Mouse (Mus musculus) heart, adult 2 months (tissue): ENCODE measurements around the gene Oxsm.

Experiments
- CTCF ChIP-seq: fragments of 200-600 bp; IDR thresholded peaks from 2 replicates; pipeline ENCODE4 v1.8.1; 2022; ENCODE audit warnings: antibody characterized with exemption, mild to moderate bottlenecking, moderate library complexity
- POLR2A ChIP-seq: fragments of 200-500 bp; IDR thresholded peaks from 2 replicates; pipeline ENCODE4 v1.6.1; 2011; ENCODE audit warnings: mild to moderate bottlenecking, low read depth, low read length, control low read depth; ENCODE audit not compliant: insufficient read depth

DNA sequence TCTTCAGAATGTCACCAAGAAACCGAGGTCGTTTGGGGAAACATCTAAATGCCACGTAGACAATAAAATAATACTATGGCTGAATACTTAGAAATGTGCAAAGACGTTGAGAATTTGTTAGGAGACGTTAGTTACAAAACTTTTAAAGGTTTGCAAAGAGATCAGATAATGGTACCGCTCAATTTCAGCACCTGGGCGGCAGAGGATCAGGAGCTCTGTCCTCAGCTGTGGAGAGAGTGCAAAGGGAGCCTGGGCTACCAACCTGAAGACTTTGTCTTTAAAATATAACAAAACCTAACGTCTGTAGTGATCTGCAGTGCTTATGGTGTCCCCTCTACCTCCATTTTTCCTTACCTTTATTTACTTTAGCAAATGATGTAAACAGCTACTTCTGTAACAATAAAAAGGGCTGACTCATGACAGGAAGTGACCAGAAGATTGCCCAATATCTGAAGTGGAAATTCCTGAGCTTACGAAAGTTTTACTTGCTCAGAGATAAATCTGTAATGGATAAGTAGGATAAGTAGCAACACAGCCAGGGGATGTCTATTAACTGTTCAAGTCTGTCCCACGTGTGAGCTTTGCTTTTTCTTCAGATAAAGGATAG lies 5.9 kb downstream of the Oxsm start:
- no peak for TF ChIP-seq POLR2A
- no peak for TF ChIP-seq CTCF
